Mouse (Mus musculus) E14TG2a.4 (cell line): ENCODE data around the gene Gtf2f2.

Experiments used
- CTCF ChIP-seq: conservative IDR thresholded peaks from 2 replicates; pipeline ENCODE4 v1.5.1; 2014; ENCODE audit warnings: low read length
- POU5F1 ChIP-seq: IDR thresholded peaks from 2 replicates; pipeline ENCODE4 v1.6.1; 2014; ENCODE audit warnings: low read length, borderline replicate concordance

- no peak for TF ChIP-seq CTCF
- TF ChIP-seq POU5F1 = no peak
Observed at GRCm38 (mm10) chr14:76053726-76054125, 43.1 kb upstream of the Gtf2f2 start.
